Mouse (Mus musculus): ENCODE measurements around the gene Clec2i.
"Not testable (repeated sequence)": the region's sequence is repeated elsewhere in the genome, so short reads cannot be mapped to it uniquely, and the experiment has no call there.

The Clec2i gene

DNA sequence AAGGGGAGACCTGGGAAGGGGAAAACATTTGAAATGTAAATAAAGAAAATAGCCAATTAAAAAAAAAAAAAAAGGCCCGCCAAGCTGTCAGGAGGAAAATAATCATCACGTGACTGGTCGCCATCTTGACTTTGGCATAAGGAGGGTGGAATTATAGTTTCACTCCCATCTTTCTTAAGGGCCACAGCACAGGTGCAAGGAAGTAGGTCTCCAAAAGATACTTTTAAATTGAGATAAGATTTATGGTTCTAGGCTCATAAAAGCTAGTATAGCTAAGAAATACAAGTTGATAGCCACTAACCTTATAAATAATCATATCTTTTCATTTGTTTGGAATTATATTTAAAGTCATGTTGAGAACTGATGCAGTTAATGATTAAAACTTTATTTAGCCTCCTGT, 32.5 kb upstream of the Clec2i start:
- DNase-seq (ENCODE audit: low spot score in 2 of 2) = no peak

DNA sequence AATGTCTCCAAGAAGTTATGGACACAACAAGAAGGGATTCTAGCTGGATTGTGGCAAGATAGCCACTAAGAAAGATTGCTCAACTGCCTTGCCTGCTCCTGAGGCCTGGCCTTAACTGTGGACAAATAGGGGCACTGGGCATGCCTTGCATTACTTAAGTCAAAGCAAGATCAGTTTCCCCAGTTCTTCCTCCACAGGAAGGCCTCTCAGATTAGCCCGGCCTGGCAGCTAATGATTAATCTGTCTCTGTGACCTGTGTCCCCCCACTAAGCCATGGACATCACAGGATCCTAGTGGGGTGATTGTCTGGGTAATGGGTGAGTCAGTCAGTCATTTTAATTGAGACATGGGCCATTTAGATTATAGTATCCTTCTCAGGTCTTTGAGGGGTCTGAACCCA, 31.9 kb upstream of the Clec2i start:
- no peak for DNase-seq (ENCODE audit: low spot score in 2 of 2)

DNA sequence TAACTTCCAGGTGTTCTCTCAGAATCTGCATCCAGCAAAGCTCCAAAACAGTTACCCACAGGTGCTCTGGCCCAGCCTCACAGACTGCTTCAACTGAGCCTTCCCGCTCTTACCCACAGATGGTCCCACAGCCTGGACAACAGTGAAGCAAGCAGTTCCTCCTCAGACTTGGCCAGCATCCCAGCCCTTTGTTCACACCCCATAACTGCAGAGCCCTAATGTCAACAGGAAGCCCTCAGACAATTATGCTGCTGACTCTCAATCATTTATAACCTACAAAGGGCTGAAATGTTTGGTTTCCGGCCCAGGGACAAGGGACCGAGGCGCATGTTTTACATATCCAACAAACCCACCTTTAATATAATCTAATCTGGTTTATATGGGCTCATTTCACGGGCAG, 31.1 kb upstream of the Clec2i start:
- DNase-seq (ENCODE audit: low spot score in 2 of 2) = peak; percentile 44 to 60

DNA sequence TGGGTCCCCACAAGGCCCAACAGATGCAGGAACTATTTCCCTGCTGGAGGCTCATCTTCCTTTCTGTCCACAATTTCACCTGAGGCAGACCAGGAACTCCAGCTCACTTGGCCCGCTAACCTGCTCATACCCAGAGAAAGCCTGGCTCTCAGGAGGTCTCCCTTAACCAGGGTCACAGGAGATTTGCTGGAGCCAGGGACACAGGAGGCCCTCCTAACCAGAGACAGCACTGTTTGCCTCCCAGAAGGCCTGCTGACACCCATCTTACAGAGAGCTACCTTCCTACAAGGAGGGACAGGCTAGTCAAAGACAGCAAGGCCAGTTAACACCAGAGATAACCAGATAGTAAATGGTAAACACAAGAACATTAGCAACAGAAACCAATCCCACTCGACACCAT, 29.4 kb upstream of the Clec2i start:
- DNase-seq (ENCODE audit: low spot score in 2 of 2) = no peak

DNA sequence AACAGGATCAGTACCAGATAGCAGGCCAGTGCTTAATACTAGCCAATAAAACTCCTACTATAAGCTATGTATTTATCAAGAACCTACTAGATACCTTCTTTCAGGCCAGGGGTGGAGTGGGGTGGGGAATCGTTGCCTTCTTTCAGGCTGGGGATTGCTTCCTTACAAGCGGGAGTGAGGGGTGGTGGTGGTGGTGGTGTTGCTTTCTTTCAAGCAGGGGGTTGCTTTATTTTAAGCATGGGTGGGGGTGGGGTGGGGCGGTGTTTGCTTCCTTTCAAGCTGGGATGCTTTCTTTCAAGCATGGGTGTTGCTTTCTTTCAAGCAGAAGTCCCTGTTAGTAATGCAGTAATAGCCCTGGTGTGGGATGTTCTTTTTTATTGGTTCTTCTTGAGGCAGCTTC, 18.5 kb upstream of the Clec2i start:
- no peak for DNase-seq (ENCODE audit: low spot score in 2 of 2)

DNA sequence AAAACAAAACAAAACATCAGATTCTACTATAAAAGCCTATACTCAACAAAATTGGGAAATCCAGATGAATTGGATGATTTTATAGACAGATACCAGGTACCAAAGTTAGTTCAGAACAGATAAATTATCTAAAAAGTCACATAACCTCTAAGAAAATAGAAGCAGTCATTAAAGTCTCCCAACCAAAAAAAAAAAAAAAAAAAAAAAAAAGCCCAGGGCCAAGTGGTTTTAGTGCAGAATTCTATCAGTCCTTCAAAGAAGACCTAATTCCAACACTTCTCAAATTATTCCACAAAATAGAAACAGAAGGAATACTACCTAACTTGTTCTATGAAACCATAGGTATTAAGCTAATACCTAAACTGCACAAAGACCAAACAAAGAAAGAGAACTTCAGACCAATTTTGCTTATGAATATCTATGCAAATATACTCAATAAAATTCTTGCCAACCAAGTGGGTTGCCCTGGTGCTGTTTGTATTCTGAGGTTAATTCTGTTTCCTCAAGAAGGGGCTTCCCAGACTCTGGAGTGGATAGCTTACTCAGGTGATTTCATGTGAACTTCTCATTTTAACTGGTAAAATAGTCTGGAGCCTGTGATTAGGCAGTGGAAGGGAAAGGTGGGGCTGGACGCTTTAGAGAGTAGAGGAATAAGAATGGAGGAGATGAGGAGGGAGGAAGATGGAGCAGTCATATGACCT, 15.3 kb upstream of the Clec2i start:
- no peak for DNase-seq (ENCODE audit: low spot score in 2 of 2)

DNA sequence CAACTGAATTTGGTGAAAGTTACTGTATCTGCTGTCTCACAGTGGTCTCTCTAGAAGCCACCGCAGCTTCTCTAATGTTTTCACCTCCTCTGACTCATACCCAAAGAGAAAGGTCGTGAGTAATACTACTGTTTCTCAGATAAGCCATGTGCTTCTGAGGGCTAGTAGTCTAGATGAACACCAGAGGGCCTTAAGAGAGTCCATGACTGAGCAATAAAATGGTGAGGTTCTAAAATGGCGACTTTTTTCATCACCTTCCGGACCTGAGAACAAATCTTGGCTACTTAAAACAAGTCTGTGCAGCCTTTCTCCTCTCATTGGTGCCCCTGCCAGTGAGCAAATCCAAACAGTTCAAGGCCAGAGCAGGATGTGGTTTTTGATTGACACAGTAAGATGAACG, 1.4 kb downstream of the Clec2i start:
- no peak for DNase-seq (ENCODE audit: low spot score in 2 of 2)

DNA sequence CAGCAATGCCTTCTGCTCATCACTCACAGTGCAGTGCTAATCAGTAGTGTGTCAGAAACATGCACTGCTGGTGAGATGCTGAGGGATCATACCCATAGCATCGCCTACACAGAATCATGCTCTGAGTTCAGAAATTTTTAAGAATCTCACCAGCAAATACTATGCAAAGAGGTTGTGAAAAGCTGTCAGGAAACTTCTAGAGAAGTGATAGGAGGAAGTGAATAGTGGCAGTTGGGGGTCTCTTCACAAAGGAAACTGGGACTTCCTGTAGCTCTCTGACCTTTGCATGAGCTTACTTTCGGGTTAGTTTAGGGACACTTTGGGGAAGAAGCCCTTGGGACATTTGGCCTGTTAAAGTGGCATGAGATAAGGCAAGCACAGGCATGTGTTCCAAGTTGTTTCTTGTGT, 3.6 kb downstream of the Clec2i start, which contains the start of gene BC035044:
Gene BC035044 (minus strand): TSS at position 179 of the 408 bp plus-strand sequence.
- DNase-seq (ENCODE audit: low spot score in 2 of 2) = no peak

DNA sequence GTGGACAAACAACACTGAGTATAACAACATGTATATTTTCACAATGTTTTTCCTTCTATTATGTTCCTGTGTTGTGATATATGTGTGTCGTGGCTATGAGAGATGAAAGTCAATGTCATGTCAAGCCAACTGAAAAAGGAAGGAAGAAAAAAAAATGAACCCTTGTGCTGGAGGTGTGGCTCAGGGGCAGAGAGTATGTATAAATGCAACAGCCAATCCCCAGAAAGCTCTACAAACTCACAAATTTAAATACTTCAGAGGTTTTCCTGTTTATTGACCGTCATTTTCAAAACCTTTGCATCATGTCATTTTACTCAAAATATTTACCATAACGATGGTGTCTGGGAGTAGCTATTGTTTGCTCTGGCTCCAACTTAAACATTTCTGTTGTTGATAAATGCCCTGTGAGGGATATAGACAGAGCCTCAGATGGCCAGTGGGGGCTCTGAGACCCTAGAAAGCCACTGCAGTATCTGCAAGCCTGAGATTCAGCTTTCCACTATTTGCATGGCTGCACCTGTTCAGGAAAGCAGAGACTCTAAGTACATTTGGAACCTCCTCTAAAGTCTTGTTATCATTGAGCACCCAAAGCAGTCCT, 8.1 kb downstream of the Clec2i start:
- no peak for DNase-seq (ENCODE audit: low spot score in 2 of 2)

DNA sequence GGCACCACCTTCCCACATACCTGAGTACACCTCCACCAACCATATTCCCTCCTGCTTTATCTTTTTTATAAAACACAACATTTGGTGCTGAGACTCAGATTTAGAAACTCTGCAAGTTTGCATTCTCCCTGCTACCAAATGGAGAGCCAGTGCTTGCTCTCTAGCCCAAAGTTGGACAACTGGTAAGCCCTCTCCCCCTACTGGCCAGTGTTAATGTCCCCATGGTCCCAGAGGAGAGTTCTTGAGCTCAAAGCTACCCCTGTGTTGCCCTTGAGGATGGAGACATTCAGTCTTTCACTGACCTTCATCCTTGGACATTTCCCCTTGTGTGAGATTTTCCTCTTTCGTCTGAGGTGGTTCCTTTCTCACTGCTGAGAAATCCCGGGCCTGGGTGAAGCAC, 12.7 kb downstream of the Clec2i start:
- no peak for DNase-seq (ENCODE audit: low spot score in 2 of 2)

DNA sequence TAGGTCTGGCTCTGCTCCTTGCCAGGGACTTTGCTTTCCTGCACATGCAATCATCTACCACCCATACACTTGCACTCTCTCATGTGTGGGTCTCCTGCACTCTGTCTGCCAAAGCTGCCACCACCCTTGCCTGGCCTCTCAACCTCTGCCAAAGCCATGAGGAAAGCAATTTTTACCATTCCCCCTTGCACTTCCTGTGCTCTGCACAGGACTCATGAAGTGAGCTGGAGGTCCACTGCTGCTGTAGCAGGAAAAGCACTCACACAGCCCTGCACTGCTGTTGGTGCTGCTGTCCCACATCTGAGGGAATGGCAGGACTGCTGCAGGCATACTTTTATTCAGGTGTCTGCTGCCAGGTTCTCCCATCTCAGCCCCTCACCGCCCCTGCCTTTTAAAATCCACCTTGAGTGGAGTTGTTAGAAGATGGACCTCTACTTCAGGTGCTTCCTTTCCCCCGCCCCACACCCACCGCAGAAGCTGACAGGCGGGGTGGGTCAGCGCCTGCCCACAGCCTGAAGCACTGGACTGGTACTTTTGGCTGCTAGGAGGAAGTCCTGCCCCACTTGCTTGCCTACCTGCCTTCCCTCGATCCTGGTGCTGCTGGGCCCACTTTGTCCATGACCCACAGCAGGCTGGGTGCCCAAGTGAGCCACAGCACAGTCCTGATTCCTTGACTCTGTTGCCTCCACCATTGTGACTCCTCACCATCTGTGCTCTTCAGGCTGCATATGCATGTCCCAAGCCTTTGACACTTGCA, 13.6 kb downstream of the Clec2i start:
- DNase-seq (ENCODE audit: low spot score in 2 of 2) = not testable (repeated sequence)

DNA sequence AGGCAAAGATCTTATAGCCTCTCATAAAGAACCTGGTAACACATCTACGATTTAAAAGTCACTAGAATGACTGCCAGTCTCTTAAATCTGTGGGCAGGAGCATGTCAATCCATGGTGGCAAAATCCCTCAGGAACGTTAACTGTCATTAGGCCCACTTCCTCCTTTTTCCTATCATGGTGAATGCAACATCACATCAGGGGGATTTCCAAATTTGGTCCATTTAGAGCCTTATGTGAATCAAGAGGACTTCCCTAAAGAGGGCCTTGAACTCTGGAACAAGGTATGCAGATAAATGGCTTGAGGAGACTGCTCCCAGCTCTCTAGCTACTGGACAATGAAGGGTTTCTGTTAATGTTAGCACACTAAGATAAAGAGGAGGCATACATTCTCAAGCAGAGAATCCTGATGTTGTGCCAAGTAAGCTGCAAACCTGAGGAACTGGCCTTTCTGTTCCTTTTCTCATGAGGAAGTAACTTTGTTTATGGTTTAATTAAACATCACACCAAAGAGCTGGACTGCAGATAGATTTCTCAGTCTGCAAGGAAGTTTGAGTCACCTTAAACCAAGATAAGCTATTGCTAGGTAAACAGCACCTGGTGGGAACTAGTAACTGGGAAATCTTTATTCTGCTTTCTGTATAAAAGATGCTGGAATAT, 26.3 kb downstream of the Clec2i start:
- DNase-seq (ENCODE audit: low spot score in 2 of 2) = no peak

DNA sequence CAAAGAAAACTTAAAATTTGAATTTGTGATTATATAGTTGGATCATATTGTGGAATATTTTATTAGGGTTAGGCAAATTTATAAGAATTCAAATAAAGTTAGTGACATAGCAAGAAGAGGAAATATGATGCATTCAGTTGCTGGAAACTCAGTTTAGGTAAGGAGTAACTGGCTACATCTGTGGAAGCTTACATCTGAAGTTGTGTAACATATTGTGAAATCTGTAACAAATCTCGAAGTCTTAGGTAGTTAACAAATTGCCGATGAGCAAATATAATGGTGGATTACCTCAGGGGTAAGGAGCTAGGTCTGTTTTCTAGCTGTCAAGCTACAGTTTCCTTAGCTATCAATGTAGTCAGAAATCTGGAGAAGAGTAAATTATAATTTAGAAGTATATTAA, 29.9 kb downstream of the Clec2i start:
- no peak for DNase-seq (ENCODE audit: low spot score in 2 of 2)

DNA sequence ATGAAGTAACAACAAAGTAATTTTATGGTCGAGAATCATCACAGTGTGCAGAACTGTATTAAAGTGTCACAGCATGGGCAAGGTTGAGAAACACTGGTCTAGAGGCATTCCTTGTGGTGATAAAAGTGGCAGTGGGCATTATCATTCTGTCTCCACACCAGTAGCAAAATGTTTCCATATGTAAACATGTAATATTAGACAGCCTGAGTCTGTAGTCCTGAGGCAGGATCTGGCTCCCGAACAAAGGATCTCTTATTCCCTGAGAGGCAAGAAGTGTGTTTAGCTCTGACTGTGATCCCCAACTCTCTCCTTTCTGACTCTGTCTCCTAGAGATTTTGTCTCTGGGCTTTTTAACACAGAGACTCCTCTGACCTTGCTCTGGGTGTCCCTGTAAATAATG, 45.7 kb downstream of the Clec2i start:
- no peak for DNase-seq (ENCODE audit: low spot score in 2 of 2)

DNA sequence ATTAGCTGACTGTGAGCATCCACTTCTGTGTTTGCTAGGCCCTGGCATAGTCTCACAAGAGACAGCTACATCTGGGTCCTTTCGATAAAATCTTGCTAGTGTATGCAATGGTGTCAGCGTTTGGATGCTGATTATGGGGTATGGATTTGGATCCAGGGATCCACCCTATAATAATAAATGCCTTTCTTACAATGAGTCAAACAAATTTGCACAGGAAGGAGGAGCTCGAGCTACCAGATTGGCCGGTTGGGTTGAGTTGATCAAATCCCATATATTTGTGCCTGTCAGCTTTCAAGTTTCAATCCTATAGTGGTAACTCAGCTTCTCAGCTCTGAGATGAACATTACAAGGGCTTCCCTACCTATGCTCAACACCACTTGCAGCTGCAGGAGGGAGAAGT, 46.7 kb downstream of the Clec2i start, which contains the start of gene Clec2g:
Gene Clec2g (plus strand): TSS at position 301 of the 400 bp plus-strand sequence.
- not testable (repeated sequence) for DNase-seq (ENCODE audit: low spot score in 2 of 2)

DNA sequence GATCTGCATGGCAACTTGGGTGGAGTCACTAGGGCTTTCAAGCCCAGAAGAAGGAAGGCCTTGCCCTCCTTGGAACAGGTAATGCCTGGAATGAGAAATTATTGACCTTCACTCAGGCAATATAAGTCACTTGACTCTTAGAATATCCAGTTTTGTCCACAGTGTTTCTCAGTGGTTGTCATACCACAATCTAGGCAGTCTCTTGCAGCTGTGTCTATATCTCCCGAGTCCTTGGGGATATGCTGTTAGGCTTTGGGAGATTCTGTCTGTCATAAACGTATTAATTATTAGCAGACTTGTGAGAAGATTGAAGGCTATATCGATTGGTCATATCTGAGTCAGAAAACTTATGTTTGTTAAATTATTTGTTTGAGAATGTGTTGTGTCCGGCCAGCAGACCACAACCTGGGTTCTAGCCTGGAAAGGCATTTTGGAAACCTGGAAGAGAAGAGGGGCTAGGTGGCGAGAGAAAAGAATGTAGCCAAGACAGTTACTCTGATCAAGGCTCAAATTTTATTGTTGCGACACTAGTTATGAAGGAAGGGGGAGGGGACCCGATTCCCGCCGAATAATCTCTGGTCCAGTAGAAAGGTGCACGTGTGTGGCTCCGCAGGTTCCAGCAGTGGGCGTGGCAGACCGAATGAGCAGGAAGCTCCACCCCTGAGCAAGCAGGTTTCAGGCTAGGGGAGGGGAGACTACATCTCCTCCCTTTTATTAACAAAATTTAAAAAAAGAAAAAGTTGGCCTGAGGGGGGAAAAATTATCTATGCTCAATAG, 48.7 kb downstream of the Clec2i start:
- DNase-seq (ENCODE audit: low spot score in 2 of 2) = not testable (repeated sequence)

DNA sequence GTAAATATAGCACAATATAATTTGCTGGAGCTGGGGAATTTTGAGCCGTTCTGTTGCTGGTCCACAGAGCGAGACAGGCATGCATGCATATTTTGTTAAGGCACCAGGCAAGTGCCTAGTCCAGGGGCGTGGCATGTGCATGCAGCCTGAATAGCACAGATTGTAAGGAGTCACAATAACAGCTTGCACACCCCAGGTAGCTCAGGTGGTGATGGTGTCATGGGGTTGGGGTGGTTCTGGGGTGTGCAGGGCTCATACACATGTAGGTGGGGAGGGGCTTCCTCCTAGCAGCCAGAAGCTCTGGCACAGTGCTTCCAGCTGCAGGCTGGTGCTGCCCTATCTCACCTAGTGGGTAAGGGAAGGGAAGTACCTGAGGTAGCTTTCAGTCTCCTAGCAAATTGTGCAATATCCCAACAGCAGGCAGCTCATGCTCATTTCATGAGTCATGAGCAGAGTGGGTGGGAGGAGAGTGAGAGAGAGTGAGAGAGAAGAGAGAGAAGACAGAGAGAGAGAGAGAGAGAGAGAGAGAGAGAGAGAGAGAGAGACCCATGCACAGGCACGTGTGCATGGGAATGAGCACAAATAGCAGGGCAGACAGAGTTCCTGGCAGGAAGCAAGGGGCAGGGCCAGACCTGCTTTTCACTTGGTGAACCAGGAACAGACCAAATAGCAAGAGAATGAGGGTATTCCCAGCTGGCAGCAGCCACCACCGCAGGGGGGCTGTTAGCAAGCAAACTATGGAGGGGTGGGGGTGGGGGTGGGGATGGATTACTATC, 54.4 kb downstream of the Clec2i start:
- no peak for DNase-seq (ENCODE audit: low spot score in 2 of 2)

DNA sequence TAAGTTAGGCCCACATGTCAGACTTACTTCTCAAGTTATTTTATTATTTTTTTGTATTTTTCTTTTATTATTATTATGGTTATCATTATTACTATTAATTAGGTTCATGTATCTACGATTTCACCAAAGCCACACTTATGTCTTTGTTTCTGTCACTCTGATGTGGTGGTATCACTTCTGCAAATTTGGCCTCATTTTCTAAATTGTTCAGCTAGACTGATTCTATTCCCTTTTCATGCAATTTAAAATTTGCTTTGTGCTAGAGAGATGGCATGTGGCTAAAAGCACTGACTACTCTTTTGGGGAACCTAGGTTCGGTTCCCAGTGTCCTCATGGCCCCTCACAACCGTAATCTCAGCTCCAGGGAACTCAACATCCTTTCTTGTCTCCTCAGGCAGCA, 58.2 kb downstream of the Clec2i start:
- DNase-seq (ENCODE audit: low spot score in 2 of 2) = no peak
